Mouse (Mus musculus) activated CD4-positive, CD25-positive, alpha-beta regulatory T cell, adult 9 weeks (primary cell): Measurements from ENCODE around the gene Ccn1. TPM values are rescaled to one million over a fixed set of nuclear protein-coding genes. Genes with fewer than 3 reads are reported as not detected.

ENCODE experiments used
- polyA plus RNA-seq: library from polyadenylated mRNA; unstranded; fragments of 100-300 nt; shearing (Covaris generic); gene quantifications from one replicate; pipeline ENCODE4 v1.2.1, GENCODE M21; 2017

The Ccn1 gene
- not detected for polyA plus RNA-seq

GRCm38 (mm10) chr3:145649852-145650202 lies at the start of gene Ccn1:
TSS of gene Ccn1 (minus strand) at chr3:145649981.

Other genes with a start within 250 kb of the Ccn1 start
- 40.1 TPM for gene Znhit6, start 73.8 kb downstream of the Ccn1 start, polyA plus RNA-seq
- gene Ddah1, start 108.7 kb upstream of the Ccn1 start, polyA plus RNA-seq = 0.12 TPM